ENCODE assay signal across 8 mouse cellular contexts in genomic region chr8:78061827-78062719, GRCm38 (mm10).
DNase-seq lines count a peak whose midpoint lies in the region; ATAC-seq lines count a peak whose summit lies in the region.

No protein-coding gene starts in this region.

- DNase-seq in forebrain, embryonic 11.5 days (ENCODE audit: low spot score) = no peak
- DNase-seq in forebrain, embryonic 10.5 days (ENCODE audit: extremely low spot score, low spot score) = no peak
- DNase-seq in lung, postnatal 4 days = no peak
- peak; percentile 68 for DNase-seq in retina, postnatal 1 day
- no peak for DNase-seq in gastrocnemius, adult 8-10 months (ENCODE audit: low spot score in 2 of 2)
- no peak for DNase-seq in adrenal gland, adult 2 months

- no peak overlapping the region for H3K9ac ChIP-seq in forebrain, embryonic 11.5 days (ENCODE audit: low read length)
- H3K9ac ChIP-seq in lung, embryonic 15.5 days = no peak overlapping the region
- H3K9ac ChIP-seq in hindbrain, embryonic 15.5 days = no peak overlapping the region

- no peak overlapping the region for H3K4me3 ChIP-seq in forebrain, embryonic 11.5 days (ENCODE audit: low read depth, low read length)
- no peak overlapping the region for H3K4me3 ChIP-seq in forebrain, embryonic 10.5 days
- no peak overlapping the region for H3K4me3 ChIP-seq in lung, embryonic 15.5 days
- no peak overlapping the region for H3K4me3 ChIP-seq in hindbrain, embryonic 15.5 days

- no peaks in the 10 kb centered on the region for H3K9me3 ChIP-seq in forebrain, embryonic 11.5 days (ENCODE audit: control insufficient read depth, low read length)
- no peaks in the 10 kb centered on the region for H3K9me3 ChIP-seq in forebrain, embryonic 10.5 days
- H3K9me3 ChIP-seq in lung, embryonic 15.5 days = no peaks in the 10 kb centered on the region
- H3K9me3 ChIP-seq in hindbrain, embryonic 15.5 days = no peaks in the 10 kb centered on the region

- H3K4me1 ChIP-seq in forebrain, embryonic 11.5 days (replicated peaks; ENCODE audit: control insufficient read depth, insufficient read depth, low read length) = peaks cover 2% of the 10 kb centered on the region; the same call in 1 of the 2 replicates
- 0 out of 2 replicates have a peak, but pooled peaks cover 14% of the 10 kb centered on the region for H3K4me1 ChIP-seq in forebrain, embryonic 10.5 days
- H3K4me1 ChIP-seq in lung, embryonic 15.5 days = peaks cover 11% of the 10 kb centered on the region; the same call in 1 of the 2 replicates
- H3K4me1 ChIP-seq in hindbrain, embryonic 15.5 days (replicated peaks) = peaks cover 15% of the 10 kb centered on the region

- WGBS in forebrain, embryonic 11.5 days = 53% methylated on average over 9 of the region's 9 CpGs
- WGBS in forebrain, embryonic 10.5 days = 55% methylated on average over 9 of the region's 9 CpGs
- WGBS in lung, embryonic 15.5 days = 43% methylated on average over 9 of the region's 9 CpGs
- 52% methylated on average over 9 of the region's 9 CpGs for WGBS in hindbrain, embryonic 15.5 days

- no peak overlapping the region for H3K4me2 ChIP-seq in forebrain, embryonic 11.5 days (ENCODE audit: low read depth, low read length, severe bottlenecking)
- no peak overlapping the region for H3K4me2 ChIP-seq in lung, embryonic 15.5 days
- H3K4me2 ChIP-seq in hindbrain, embryonic 15.5 days = no peak overlapping the region

- ATAC-seq in forebrain, embryonic 11.5 days (replicated peaks; ENCODE audit: low FRiP score) = peak; percentile 51; the same call in 1 of the 2 replicates
- ATAC-seq in lung, embryonic 15.5 days (ENCODE audit: borderline replicate concordance, extremely low read depth, low FRiP score, low TSS enrichment) = peak; percentile 39; the same call in 1 of the 2 replicates
- ATAC-seq in hindbrain, embryonic 15.5 days (ENCODE audit: low FRiP score, low read depth) = peak; percentile 55; the same call in 1 of the 2 replicates

- H3K27ac ChIP-seq in forebrain, embryonic 11.5 days (ENCODE audit: low read depth, low read length) = no peak overlapping the region
- H3K27ac ChIP-seq in forebrain, embryonic 10.5 days = no peak overlapping the region
- H3K27ac ChIP-seq in lung, embryonic 15.5 days = no peak overlapping the region
- H3K27ac ChIP-seq in hindbrain, embryonic 15.5 days (replicated peaks) = no peak overlapping the region

- peaks cover 2% of the 10 kb centered on the region; the same call in 1 of the 2 replicates for H3K27me3 ChIP-seq in forebrain, embryonic 11.5 days (ENCODE audit: control insufficient read depth, insufficient read depth, low read length)
- peaks cover 46% of the 10 kb centered on the region for H3K27me3 ChIP-seq in forebrain, embryonic 10.5 days (ENCODE audit: poor library complexity, severe bottlenecking)
- H3K27me3 ChIP-seq in lung, embryonic 15.5 days = no peaks in the 10 kb centered on the region
- peaks cover under 1% of the 10 kb centered on the region; the same call in 1 of the 2 replicates for H3K27me3 ChIP-seq in hindbrain, embryonic 15.5 days

- no peaks in the 10 kb centered on the region for H3K36me3 ChIP-seq in forebrain, embryonic 11.5 days (ENCODE audit: control insufficient read depth, insufficient read depth, low read length)
- H3K36me3 ChIP-seq in forebrain, embryonic 10.5 days (replicated peaks) = no peaks in the 10 kb centered on the region
- H3K36me3 ChIP-seq in lung, embryonic 15.5 days = no peaks in the 10 kb centered on the region
- no peaks in the 10 kb centered on the region for H3K36me3 ChIP-seq in hindbrain, embryonic 15.5 days
